Mouse (Mus musculus): Measurements from ENCODE around the gene Igf1.

The Igf1 gene

DNA sequence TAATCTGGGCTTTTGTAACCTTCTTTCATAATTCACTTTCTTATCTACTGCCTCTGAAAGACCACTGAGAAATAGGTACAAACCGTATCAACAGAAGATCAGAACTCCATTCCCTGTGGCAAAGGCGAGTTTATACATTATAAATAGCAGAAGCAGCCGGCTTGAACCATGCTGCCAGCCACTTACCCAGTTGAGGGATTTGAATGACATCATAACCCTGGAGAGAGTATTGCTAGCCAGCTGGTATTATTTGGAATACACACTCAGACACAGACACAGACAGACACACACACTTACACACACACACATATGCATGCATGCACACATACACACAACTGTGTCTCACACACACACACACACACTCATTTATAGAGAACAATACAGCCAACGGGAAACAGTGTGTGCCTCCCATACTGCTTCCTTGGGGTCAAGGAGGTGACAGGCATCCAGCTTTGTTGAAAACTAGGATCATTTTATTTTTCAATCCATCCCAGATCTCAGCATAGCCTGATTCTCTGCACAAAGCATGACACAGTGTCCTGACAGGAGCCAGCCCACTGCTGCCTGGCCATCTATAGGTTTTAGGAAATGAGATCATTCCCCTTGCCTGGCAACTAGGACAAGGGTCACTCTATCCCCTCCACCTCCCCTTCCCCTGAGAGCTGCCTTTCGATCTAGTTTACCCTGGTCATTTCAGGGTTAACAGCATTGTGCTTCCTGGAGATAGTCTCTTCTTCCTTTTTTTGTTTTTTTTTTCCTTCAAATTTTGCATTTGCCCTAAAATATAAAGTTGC, at the start of gene Igf1:
Gene Igf1, plus strand, starts transcription at position 253 of the 794 bp plus-strand sequence.
- no peak for DNase-seq (ENCODE audit: low spot score)

- no peak for DNase-seq (ENCODE audit: low spot score)
These were observed 45.6 kb upstream of the Igf1 start for GRCm38 (mm10) chr10:87812157-87813072.

DNA sequence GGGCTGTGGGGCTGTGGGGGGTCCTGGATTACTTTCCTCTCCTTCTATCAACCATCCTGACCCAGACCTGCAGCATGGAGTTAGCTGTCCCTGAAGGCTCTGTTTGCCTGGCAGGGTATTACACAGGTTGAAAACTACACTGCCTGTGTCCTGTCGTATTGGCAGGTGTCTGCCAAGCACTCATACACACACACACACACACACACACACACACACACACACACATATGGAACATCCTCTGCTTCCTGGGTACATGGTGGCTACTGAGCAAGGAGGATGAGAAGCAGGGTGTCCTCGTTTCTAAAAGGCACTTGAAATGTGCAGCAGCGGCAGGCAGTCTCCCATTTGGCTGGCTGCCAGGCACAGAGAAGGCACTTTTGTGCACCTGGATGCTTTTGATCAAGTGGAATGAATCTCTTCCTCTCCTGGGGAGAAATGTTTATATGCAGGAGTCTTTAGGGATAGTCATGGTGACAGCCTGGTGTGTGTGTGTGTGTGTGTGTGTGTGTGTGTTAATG, 44.9 kb upstream of the Igf1 start:
- DNase-seq (ENCODE audit: low spot score) = no peak

DNA sequence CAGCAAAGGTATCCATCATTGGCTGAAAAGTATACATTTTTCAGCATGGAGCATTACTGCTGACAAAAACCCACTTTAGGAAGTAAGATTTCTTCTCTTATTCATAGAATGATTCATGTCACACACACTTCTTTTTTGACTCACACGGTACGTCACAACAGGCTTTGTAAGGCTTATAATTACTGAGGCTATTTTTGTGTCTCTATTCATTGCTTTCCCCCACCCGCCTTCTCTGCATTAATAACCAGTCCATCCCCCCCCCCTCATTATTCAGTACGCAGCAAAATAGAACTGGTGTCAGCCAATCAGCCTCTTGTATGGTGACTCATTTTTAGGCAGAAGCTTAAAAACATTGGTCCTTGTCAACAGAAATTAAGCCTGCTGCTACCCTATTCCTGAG, 41.2 kb upstream of the Igf1 start:
- no peak for DNase-seq (ENCODE audit: low spot score)

DNA sequence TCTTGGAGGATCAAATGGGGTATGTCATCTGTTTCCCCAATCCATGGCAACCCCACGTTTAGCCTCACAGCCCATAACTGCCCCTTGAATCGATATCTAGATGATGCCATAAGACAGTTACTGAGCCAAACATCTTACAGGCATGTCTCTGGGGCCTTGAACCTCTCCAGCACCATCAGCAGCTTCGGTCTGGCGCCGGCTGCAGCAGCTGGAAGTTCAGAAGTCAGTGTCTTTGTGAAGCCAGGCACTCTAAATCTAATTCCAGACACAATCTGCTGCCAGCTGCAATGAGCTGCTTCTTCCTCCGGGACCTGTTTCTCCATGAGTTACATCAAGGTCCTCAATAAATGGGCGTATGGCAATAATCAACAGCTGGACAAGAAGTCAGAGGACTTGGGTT, 40.3 kb upstream of the Igf1 start:
- no peak for DNase-seq (ENCODE audit: low spot score)

- DNase-seq (ENCODE audit: low spot score) = no peak
These were observed 36.2 kb upstream of the Igf1 start for GRCm38 (mm10) chr10:87821906-87822305.

GRCm38 (mm10) chr10:87830012-87830411, 28.1 kb upstream of the Igf1 start:
- DNase-seq (ENCODE audit: low spot score) = no peak

GRCm38 (mm10) chr10:87830639-87831038, 27.4 kb upstream of the Igf1 start:
- DNase-seq (ENCODE audit: low spot score) = no peak

- DNase-seq (ENCODE audit: low spot score) = no peak
These were observed 26.0 kb upstream of the Igf1 start for GRCm38 (mm10) chr10:87832101-87832500.

GRCm38 (mm10) chr10:87839454-87839853, 18.6 kb upstream of the Igf1 start:
- no peak for DNase-seq (ENCODE audit: low spot score)

GRCm38 (mm10) chr10:87842501-87842900, 15.6 kb upstream of the Igf1 start:
- DNase-seq (ENCODE audit: low spot score) = no peak

DNA sequence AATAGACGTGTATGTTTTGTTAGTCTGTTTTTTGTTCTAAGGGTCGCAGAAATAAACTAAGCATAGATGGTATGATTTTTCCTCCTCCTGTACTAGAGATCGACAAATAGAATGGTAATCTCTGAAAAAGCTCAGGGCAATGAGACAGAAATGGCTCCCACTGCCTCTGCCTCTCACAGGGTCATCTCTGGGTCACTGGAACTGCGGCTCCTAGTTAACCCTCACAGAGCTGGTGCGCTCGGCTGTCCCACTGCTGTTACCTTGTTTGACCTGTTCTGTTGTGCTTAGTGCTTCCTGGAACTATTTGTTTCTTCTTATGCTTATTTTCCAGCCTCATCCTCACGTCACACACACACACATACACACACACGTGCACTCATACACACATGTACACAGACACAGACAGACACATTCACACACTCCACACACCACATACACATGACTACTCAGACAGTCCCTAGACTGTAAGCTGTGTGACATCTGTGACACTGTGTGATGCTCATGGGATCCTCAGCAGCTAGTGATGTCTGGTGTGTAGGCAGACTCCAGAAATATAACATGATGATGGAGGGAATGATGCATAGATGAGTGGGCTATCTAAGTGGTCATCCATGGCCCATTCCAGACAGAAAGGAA, 13.0 kb upstream of the Igf1 start:
- no peak for DNase-seq (ENCODE audit: low spot score)

DNA sequence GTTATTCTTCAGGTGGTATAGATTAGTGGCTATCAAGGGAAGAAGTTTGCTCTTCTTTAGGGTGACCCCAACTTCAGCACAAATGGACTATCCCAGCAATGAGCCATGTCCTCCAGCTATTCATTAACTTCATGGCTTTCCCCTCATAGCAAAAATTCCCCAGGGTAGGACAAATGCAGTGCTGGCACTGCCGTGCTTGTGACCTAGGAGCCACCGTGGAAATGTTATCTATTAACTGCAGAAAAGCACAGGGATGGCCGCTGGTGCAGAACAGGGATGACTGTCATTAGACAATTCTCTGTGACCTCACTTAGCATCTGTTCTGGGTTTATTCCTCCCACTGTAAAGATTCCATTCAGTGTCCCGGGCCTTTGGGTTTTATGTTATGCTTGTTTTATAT, 10.2 kb upstream of the Igf1 start:
- no peak for DNase-seq (ENCODE audit: low spot score)

DNA sequence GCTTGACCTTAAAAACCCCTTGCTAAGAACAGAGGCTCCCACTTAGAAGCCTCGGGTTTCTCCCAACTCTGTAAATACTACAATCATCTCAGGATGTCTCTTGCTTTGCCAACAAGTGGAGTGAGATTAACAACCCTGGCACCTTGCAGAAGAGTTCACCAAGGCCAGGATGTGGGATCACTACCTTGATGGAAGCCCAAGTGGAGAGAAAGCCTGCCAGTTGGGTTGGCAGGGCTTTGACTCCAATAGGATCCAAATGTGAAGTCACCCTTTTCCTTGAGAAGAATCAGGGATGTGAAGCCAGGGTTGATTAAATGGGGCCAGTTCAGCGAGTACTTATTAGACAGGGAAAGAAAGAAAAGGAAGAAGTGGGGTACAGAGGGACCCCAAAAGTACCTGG, 9.6 kb upstream of the Igf1 start:
- DNase-seq (ENCODE audit: low spot score) = no peak

DNA sequence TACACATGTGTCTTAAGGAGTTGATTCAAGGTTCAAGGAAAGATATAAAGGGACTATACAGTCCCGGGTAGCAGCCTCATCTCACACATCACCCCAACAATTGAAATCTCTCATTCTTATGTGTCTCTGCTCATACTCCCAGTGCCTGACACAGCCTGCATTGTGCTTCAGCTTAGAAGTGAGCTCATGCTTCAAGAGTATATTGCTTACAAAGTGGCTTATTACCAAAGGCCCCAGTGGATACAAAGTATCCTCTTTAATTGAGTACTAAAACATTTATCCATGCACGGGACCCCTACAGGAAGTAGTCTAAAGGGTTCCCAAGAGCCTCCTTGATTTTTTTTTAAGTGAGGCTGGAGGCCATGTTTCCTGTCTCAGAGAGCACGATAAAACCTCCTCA, 6.6 kb upstream of the Igf1 start:
- DNase-seq (ENCODE audit: low spot score) = no peak

DNA sequence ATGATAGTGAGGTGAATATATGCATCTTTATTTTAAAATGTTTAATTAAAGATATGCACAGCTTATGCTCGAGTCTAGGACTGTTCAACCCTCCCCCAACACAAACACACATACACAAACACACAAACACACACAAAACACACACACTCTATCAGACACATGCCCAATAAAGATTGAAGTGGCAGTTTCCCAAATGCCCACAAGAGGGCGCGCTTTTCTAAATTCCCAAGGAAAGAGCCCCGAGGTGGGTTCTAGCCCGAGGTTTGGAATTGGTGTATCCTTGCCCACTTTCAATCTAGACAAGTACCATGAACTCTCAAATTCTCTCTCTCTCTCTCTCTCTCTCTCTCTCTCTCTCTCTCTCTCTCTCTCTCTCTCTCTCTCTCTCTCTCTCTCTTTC, 3.7 kb upstream of the Igf1 start:
- DNase-seq (ENCODE audit: low spot score) = peak; percentile 61

GRCm38 (mm10) chr10:87855423-87856122, 2.5 kb upstream of the Igf1 start:
- no peak for DNase-seq (ENCODE audit: low spot score)

- no peak for DNase-seq (ENCODE audit: low spot score)
These were observed 680 bp upstream of the Igf1 start for GRCm38 (mm10) chr10:87857215-87857955.

DNA sequence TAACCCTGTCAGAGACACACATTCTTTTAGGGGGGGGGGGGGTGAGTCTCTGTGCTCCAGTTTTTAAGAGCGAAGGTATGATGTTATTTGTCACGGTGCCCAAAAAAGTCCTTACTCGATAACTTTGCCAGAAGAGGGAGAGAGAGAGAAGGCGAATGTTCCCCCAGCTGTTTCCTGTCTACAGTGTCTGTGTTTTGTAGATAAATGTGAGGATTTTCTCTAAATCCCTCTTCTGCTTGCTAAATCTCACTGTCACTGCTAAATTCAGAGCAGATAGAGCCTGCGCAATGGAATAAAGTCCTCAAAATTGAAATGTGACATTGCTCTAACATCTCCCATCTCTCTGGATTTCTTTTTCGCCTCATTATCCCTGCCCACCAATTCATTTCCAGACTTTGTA, 874 bp downstream of the Igf1 start:
- DNase-seq (ENCODE audit: low spot score) = no peak

DNA sequence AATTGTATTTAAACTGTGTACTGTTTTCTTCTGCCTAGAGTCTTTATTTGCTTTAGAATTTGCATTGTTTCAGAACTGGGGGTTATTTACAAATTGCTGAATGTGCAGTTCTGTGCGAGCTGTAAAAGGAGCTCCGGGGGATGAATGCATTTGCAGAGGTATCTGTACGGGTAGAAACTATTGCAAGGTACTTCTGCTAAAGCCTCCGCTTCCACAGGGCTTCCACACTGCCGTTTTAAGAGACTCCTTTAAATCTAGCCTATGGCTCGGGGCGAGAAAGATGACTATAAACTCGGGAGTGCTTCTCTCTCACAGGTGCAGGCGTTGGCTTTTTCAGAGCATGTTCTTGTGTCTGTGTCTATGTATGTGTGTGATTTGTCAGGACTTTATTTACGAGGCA, 1.4 kb downstream of the Igf1 start:
- no peak for DNase-seq (ENCODE audit: low spot score)
